16 mouse cellular contexts compared by ENCODE assay signal in the genomic region with DNA sequence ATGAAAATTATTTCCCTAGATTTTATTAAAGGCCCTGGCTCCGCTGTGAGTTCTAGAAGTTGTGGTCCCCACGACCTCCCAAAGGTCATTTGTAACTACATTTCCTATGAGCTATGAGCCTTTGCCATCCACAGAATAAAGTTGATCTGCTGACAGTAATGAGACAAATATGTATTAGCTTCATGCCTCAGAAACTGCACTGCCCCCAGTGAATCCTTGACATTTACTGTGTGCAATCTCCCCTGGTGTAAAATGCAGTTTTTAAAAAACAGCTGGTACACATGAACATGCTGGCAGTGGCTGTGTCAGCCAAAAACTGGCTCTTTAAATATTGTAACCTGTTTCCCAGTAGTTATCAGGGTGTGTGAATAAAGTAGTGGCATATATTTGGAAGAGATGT.
DNase-seq lines count a peak whose midpoint lies in the region; ATAC-seq and TF ChIP-seq lines count a peak whose summit lies in the region.
"Had no signal": no experiment of that assay in that cellular context is flagged by ENCODE, and none has a peak within 500 bp of the region (broad histone marks: within the 10 kb centered on the region; RNA-seq: fewer than 3 reads in every experiment).

No protein-coding gene starts in this region.

- peak; percentile 56 for DNase-seq in adrenal gland, adult 2 months
- DNase-seq in adrenal gland, adult 18-20 months (ENCODE audit: low spot score in 2 of 2): no peak
- peak; percentile 25 for DNase-seq in adrenal gland, postnatal 10 days
- DNase-seq in adrenal gland, postnatal 25 days: peak; percentile 1
- DNase-seq in brain, embryonic 14.5 days (ENCODE audit: low read depth): peak; percentile 17
- DNase-seq in gastrocnemius, adult 8-10 months (ENCODE audit: low spot score in 2 of 2): no peak
- DNase-seq in gastrocnemius, postnatal 10 days: no peak
- DNase-seq: cerebellum, adult 11 months; cerebellum, adult 18-20 months; cerebellum, adult 8-10 months; cerebellum, adult 9-11 months; cerebellum, postnatal 14 days; forebrain, postnatal 0 days had no signal

- no peak for ATAC-seq in megakaryocyte-erythroid progenitor cell, adult 5-6 weeks (replicated peaks; ENCODE audit: low FRiP score, low TSS enrichment, poor library complexity, severe bottlenecking)
- ATAC-seq: forebrain, embryonic 13.5 days; forebrain, embryonic 15.5 days; forebrain, postnatal 0 days had no signal

- no peak for TF ChIP-seq POLR2A in brain, embryonic 14.5 days (IDR thresholded peaks at IDR 0.05; ENCODE audit: borderline replicate concordance, extremely low read depth, insufficient read depth, insufficient read length, poor library complexity, severe bottlenecking)

- TF ChIP-seq CTCF in brain, embryonic 14.5 days (IDR thresholded peaks at IDR 0.05; ENCODE audit: borderline replicate concordance, extremely low read depth, insufficient read depth, insufficient read length): no peak

Comparison
In these comparisons a context has a peak if more than half of its experiments do, and no peak if none do; other contexts are left out.
1. DNase-seq: peak in adrenal gland, adult 2 months (single experiment), adrenal gland, postnatal 10 days (single experiment), adrenal gland, postnatal 25 days (single experiment) and brain, embryonic 14.5 days (single experiment); none in adrenal gland, adult 18-20 months (0 of 2), gastrocnemius, adult 8-10 months (0 of 2) and gastrocnemius, postnatal 10 days (single experiment).